Mouse (Mus musculus) bone marrow, adult 2 months (tissue): ENCODE measurements around the gene Fhl2.

ENCODE experiments used
- CTCF ChIP-seq: fragments of 200-500 bp; IDR thresholded peaks from 2 replicates; pipeline ENCODE4 v1.5.1; 2011; ENCODE audit warnings: low read length, control low read depth; ENCODE audit not compliant: control insufficient read depth, insufficient read depth
- POLR2A ChIP-seq: fragments of 200-500 bp; IDR thresholded peaks from 2 replicates; pipeline ENCODE4 v1.6.1; 2011; ENCODE audit warnings: low read depth, mild to moderate bottlenecking, control low read depth, low read length, borderline replicate concordance; ENCODE audit not compliant: control insufficient read depth

GRCm38 (mm10) chr1:43159429-43159828 is 37.4 kb downstream of the Fhl2 start:
- TF ChIP-seq POLR2A (no peak), CTCF (no peak)
